Mouse (Mus musculus): ENCODE measurements around the gene Azin2.
A peak's percentile ranks its signal among the peaks of the same experiment; 100 is the strongest.

- TF ChIP-seq CTCF (IDR thresholded peaks at IDR 0.05; ENCODE audit: low read depth) = peak; percentile 70
- no peak for TF ChIP-seq EP300 (IDR thresholded peaks at IDR 0.05; ENCODE audit: low read depth)
Observed at GRCm38 (mm10) chr4:128908586-128909377, 53.5 kb downstream of the Azin2 start.
